Mouse (Mus musculus): ENCODE results near the gene Jak1. TPM values are rescaled to one million over a fixed set of nuclear protein-coding genes. Genes with fewer than 3 reads are reported as not detected.

The Jak1 gene
- polyA plus RNA-seq, 1 experiment from 2014 or later = 53.6 TPM

GRCm38 (mm10) chr4:101203518-101203917 lies 61.6 kb downstream of the Jak1 start:
- Histone ChIP-seq H3K4me3 (no peak overlapping the region), H3K4me1 (peaks cover 45% of the 10 kb centered on the region), H3K27me3 (replicated peaks) (no peaks in the 10 kb centered on the region), H3K4me2 (no peak overlapping the region), H3K27ac (replicated peaks) (no peak overlapping the region), H3K9me3 (no peaks in the 10 kb centered on the region), H3K9ac (no peak overlapping the region), H3K36me3 (no peaks in the 10 kb centered on the region)
- no peak for ATAC-seq (ENCODE audit: extremely low read depth, insufficient number of reproducible peaks, low FRiP score, low TSS enrichment)
- WGBS = 41% methylated on average over 1 of the region's 1 CpGs

- no peaks in the 10 kb centered on the region for H3K9me3 ChIP-seq
- WGBS = 75% methylated on average over 10 of the region's 10 CpGs
- no peak; the same call in 1 of the 2 replicates for ATAC-seq (ENCODE audit: extremely low read depth, insufficient number of reproducible peaks, low FRiP score, low TSS enrichment)
- no peaks in the 10 kb centered on the region for H3K36me3 ChIP-seq
- H3K4me3 ChIP-seq = no peak overlapping the region
- H3K4me1 ChIP-seq = peaks cover 52% of the 10 kb centered on the region
- no peak overlapping the region for H3K9ac ChIP-seq
- no peak overlapping the region for H3K4me2 ChIP-seq
- no peaks in the 10 kb centered on the region for H3K27me3 ChIP-seq (replicated peaks)
- no peak overlapping the region for H3K27ac ChIP-seq (replicated peaks)
These were observed 62.5 kb downstream of the Jak1 start for GRCm38 (mm10) chr4:101202626-101203025.

- ATAC-seq (ENCODE audit: extremely low read depth, insufficient number of reproducible peaks, low FRiP score, low TSS enrichment) = no peak
- 86% methylated on average over 8 of the region's 8 CpGs for WGBS
- Histone ChIP-seq H3K9ac (no peak overlapping the region), H3K27ac (replicated peaks) (no peak overlapping the region), H3K9me3 (no peaks in the 10 kb centered on the region), H3K27me3 (replicated peaks) (no peaks in the 10 kb centered on the region), H3K4me1 (peaks cover 51% of the 10 kb centered on the region), H3K4me2 (no peak overlapping the region), H3K36me3 (no peaks in the 10 kb centered on the region), H3K4me3 (no peak overlapping the region)
These were observed 65.5 kb downstream of the Jak1 start for GRCm38 (mm10) chr4:101199433-101200081.

GRCm38 (mm10) chr4:101198333-101198732 lies 66.7 kb downstream of the Jak1 start:
- no peak overlapping the region for H3K27ac ChIP-seq (replicated peaks)
- peaks cover 49% of the 10 kb centered on the region for H3K4me1 ChIP-seq
- 9% methylated on average over 2 of the region's 2 CpGs for WGBS
- no peak overlapping the region for H3K9ac ChIP-seq
- no peaks in the 10 kb centered on the region for H3K36me3 ChIP-seq
- no peaks in the 10 kb centered on the region for H3K9me3 ChIP-seq
- no peak for ATAC-seq (ENCODE audit: extremely low read depth, insufficient number of reproducible peaks, low FRiP score, low TSS enrichment)
- no peak overlapping the region for H3K4me2 ChIP-seq
- no peaks in the 10 kb centered on the region for H3K27me3 ChIP-seq (replicated peaks)
- no peak overlapping the region for H3K4me3 ChIP-seq

- no peak for ATAC-seq (ENCODE audit: extremely low read depth, insufficient number of reproducible peaks, low FRiP score, low TSS enrichment)
- Histone ChIP-seq H3K27me3 (replicated peaks) (no peaks in the 10 kb centered on the region), H3K9ac (no peak overlapping the region), H3K36me3 (no peaks in the 10 kb centered on the region), H3K27ac (replicated peaks) (no peak overlapping the region), H3K4me1 (peaks cover 43% of the 10 kb centered on the region), H3K4me2 (no peak overlapping the region), H3K9me3 (no peaks in the 10 kb centered on the region), H3K4me3 (no peak overlapping the region)
- WGBS = 66% methylated on average over 9 of the region's 9 CpGs
These were observed 67.5 kb downstream of the Jak1 start for GRCm38 (mm10) chr4:101197421-101198170.

- peaks cover 6% of the 10 kb centered on the region for H3K36me3 ChIP-seq
- H3K9ac ChIP-seq = no peak overlapping the region
- 69% methylated on average over 2 of the region's 2 CpGs for WGBS
- H3K27me3 ChIP-seq (replicated peaks) = no peaks in the 10 kb centered on the region
- H3K4me1 ChIP-seq = peaks cover 42% of the 10 kb centered on the region
- H3K4me3 ChIP-seq = no peak overlapping the region
- no peaks in the 10 kb centered on the region for H3K9me3 ChIP-seq
- H3K4me2 ChIP-seq = no peak overlapping the region
- no peak for ATAC-seq (ENCODE audit: extremely low read depth, insufficient number of reproducible peaks, low FRiP score, low TSS enrichment)
- H3K27ac ChIP-seq (replicated peaks) = no peak overlapping the region
These were observed 68.7 kb downstream of the Jak1 start for GRCm38 (mm10) chr4:101196407-101196806.

- H3K9me3 ChIP-seq = no peaks in the 10 kb centered on the region
- WGBS = 71% methylated on average over 1 of the region's 1 CpGs
- peaks cover 42% of the 10 kb centered on the region for H3K4me1 ChIP-seq
- H3K4me3 ChIP-seq = no peak overlapping the region
- H3K36me3 ChIP-seq = peaks cover 23% of the 10 kb centered on the region
- no peak overlapping the region for H3K27ac ChIP-seq (replicated peaks)
- H3K4me2 ChIP-seq = no peak overlapping the region
- H3K27me3 ChIP-seq (replicated peaks) = no peaks in the 10 kb centered on the region
- no peak for ATAC-seq (ENCODE audit: extremely low read depth, insufficient number of reproducible peaks, low FRiP score, low TSS enrichment)
- H3K9ac ChIP-seq = no peak overlapping the region
These were observed 70.9 kb downstream of the Jak1 start for GRCm38 (mm10) chr4:101194170-101194569.

GRCm38 (mm10) chr4:101192241-101192976 lies 72.7 kb downstream of the Jak1 start:
- Histone ChIP-seq H3K27ac (replicated peaks) (no peak overlapping the region), H3K36me3 (peaks cover 40% of the 10 kb centered on the region), H3K4me1 (peaks cover 24% of the 10 kb centered on the region), H3K4me2 (no peak overlapping the region), H3K27me3 (replicated peaks) (no peaks in the 10 kb centered on the region), H3K9me3 (no peaks in the 10 kb centered on the region), H3K4me3 (no peak overlapping the region), H3K9ac (no peak overlapping the region)
- WGBS = 83% methylated on average over 5 of the region's 5 CpGs
- no peak for ATAC-seq (ENCODE audit: extremely low read depth, insufficient number of reproducible peaks, low FRiP score, low TSS enrichment)

- no peak overlapping the region for H3K9ac ChIP-seq
- 83% methylated on average over 4 of the region's 4 CpGs for WGBS
These were observed 77.7 kb downstream of the Jak1 start for GRCm38 (mm10) chr4:101187381-101187780.

GRCm38 (mm10) chr4:101186591-101186990 lies 78.5 kb downstream of the Jak1 start:
- WGBS = 75% methylated on average over 5 of the region's 5 CpGs
- no peaks in the 10 kb centered on the region for H3K27me3 ChIP-seq (replicated peaks)
- H3K4me2 ChIP-seq = no peak overlapping the region
- H3K27ac ChIP-seq (replicated peaks) = no peak overlapping the region
- H3K4me1 ChIP-seq = peaks cover 19% of the 10 kb centered on the region
- H3K9ac ChIP-seq = no peak overlapping the region
- no peaks in the 10 kb centered on the region for H3K9me3 ChIP-seq
- no peak overlapping the region for H3K4me3 ChIP-seq
- H3K36me3 ChIP-seq = peaks cover 73% of the 10 kb centered on the region
- no peak for ATAC-seq (ENCODE audit: extremely low read depth, insufficient number of reproducible peaks, low FRiP score, low TSS enrichment)

More at GRCm38 (mm10) chr4:101187381-101187780, 77.7 kb downstream of the Jak1 start:
- H3K4me1 ChIP-seq = peaks cover 21% of the 10 kb centered on the region
- H3K27ac ChIP-seq (replicated peaks) = no peak overlapping the region
- H3K9me3 ChIP-seq = no peaks in the 10 kb centered on the region
- H3K4me2 ChIP-seq = no peak overlapping the region
- no peaks in the 10 kb centered on the region for H3K27me3 ChIP-seq (replicated peaks)
- ATAC-seq (ENCODE audit: extremely low read depth, insufficient number of reproducible peaks, low FRiP score, low TSS enrichment) = no peak
- H3K4me3 ChIP-seq = no peak overlapping the region
- H3K36me3 ChIP-seq = peaks cover 71% of the 10 kb centered on the region

- WGBS = 62% methylated on average over 3 of the region's 3 CpGs
These were observed 79.9 kb downstream of the Jak1 start for GRCm38 (mm10) chr4:101185216-101185615.

More at GRCm38 (mm10) chr4:101185216-101185615, 79.9 kb downstream of the Jak1 start:
- Histone ChIP-seq H3K4me1 (peaks cover 33% of the 10 kb centered on the region), H3K27me3 (replicated peaks) (no peaks in the 10 kb centered on the region), H3K9me3 (no peaks in the 10 kb centered on the region), H3K27ac (replicated peaks) (no peak overlapping the region), H3K36me3 (peaks cover 65% of the 10 kb centered on the region), H3K4me2 (no peak overlapping the region), H3K4me3 (no peak overlapping the region), H3K9ac (no peak overlapping the region)
- ATAC-seq (ENCODE audit: extremely low read depth, insufficient number of reproducible peaks, low FRiP score, low TSS enrichment) = no peak
